Mouse (Mus musculus): ENCODE measurements at regions not wholly inside any gene's neighbourhood (a gene's known extent, or its start where the extent isn't known, plus 50 kb on each side); places are given as distances from the start of the nearest gene placed in this dataset.

- TF ChIP-seq CTCF (conservative IDR thresholded peaks at IDR 0.05; ENCODE audit: insufficient read depth, insufficient read length, low read depth, low read length) = peak; percentile 97
- no peak for TF ChIP-seq POLR2A (IDR thresholded peaks at IDR 0.05; ENCODE audit: low read depth, low read length)
Measured at GRCm38 (mm10) chr5:24266344-24267295, 84.8 kb downstream of the Kcnh2 start.

Data from kidney, adult 2 months (tissue).